Mouse (Mus musculus) forebrain, embryonic 11.5 days (tissue): Measurements from ENCODE around the gene Chrd. TPM values are rescaled to one million over a fixed set of nuclear protein-coding genes. Genes with fewer than 3 reads are reported as not detected.
A peak's percentile ranks its signal among the peaks of the same experiment; 100 is the strongest.

Source experiments
- ATAC-seq: fragments of 200-750 bp; cut with Nextera tagmentation; replicated peaks from 2 replicates; pipeline ENCODE4 v1.8.0; 2017; ENCODE audit warnings: moderate TSS enrichment; ENCODE audit not compliant: low FRiP score
- DNase-seq: peaks from one replicate; pipeline ENCODE4 v3.0.0-alpha.2; 2017; ENCODE audit warnings: low spot score
- H3K27ac ChIP-seq: fragments of 300-500 bp; sonication (generic); 2 replicates; pipeline ENCODE4 v1.5.1; 2014; ENCODE audit warnings: low read depth, low read length
- H3K27me3 ChIP-seq: fragments of 300-500 bp; sonication (generic); 2 replicates; pipeline ENCODE4 v1.6.1; 2014; ENCODE audit warnings: mild to moderate bottlenecking, low read length, mixed read lengths; ENCODE audit not compliant: control insufficient read depth, insufficient read depth
- H3K36me3 ChIP-seq: fragments of 300-500 bp; sonication (generic); 2 replicates; pipeline ENCODE4 v1.6.1; 2014; ENCODE audit warnings: mild to moderate bottlenecking, low read length, moderate library complexity, mixed read lengths; ENCODE audit not compliant: control insufficient read depth, insufficient read depth
- H3K4me1 ChIP-seq: fragments of 300-500 bp; sonication (generic); replicated peaks from 2 replicates; pipeline ENCODE4 v1.6.1; 2014; ENCODE audit warnings: low read length, mixed read lengths; ENCODE audit not compliant: control insufficient read depth, insufficient read depth
- H3K4me2 ChIP-seq: fragments of 300-500 bp; sonication (generic); 2 replicates; pipeline ENCODE4 v1.6.1; 2014; ENCODE audit warnings: low read depth, mild to moderate bottlenecking, low read length, moderate library complexity, mixed read lengths; ENCODE audit not compliant: severe bottlenecking
- H3K4me3 ChIP-seq: fragments of 300-500 bp; sonication (generic); 2 replicates; pipeline ENCODE4 v1.5.1; 2014; ENCODE audit warnings: low read depth, low read length
- H3K9ac ChIP-seq: fragments of 300-500 bp; sonication (generic); 2 replicates; pipeline ENCODE4 v1.6.1; 2014; ENCODE audit warnings: low read length
- H3K9me3 ChIP-seq: fragments of 300-500 bp; sonication (generic); 2 replicates; pipeline ENCODE4 v1.6.1; 2016; ENCODE audit warnings: low read length, mixed read lengths; ENCODE audit not compliant: control insufficient read depth
- WGBS: fragments of 180-500 bp; shearing (Covaris S2); extraction: QIAGEN DNeasy Blood & Tissue Kit; methylation state at CpG from one replicate; pipeline ENCODE4 v1.1.7; 2014; 5-methylcytosine and 5-hydroxymethylcytosine counted together
- polyA plus RNA-seq: library from polyadenylated mRNA; unstranded; fragments of >200 nt; fragmentation: Nextera tagmentation; extraction: Ambion mirVana; gene quantifications from 2 replicates; pipeline ENCODE4 v1.2.1, GENCODE M21; 2014

Gene Chrd
- polyA plus RNA-seq, 1 experiment from 2014 or later: 2.3 TPM

GRCm38 (mm10) chr16:20700036-20700435 lies 32.9 kb upstream of the Chrd start:
- Histone ChIP-seq H3K27ac (no peak overlapping the region), H3K27me3 (no peaks in the 10 kb centered on the region), H3K9ac (no peak overlapping the region), H3K4me3 (no peak overlapping the region), H3K4me2 (no peak overlapping the region), H3K9me3 (no peaks in the 10 kb centered on the region), H3K36me3 (no peaks in the 10 kb centered on the region; the same call in 1 of the 2 replicates), H3K4me1 (peaks cover 26% of the 10 kb centered on the region)
- ATAC-seq (no peak), DNase-seq (no peak)
- 31% methylated on average over 5 of the region's 5 CpGs for WGBS

- peaks cover 20% of the 10 kb centered on the region for H3K4me1 ChIP-seq
- H3K4me2 ChIP-seq: no peak overlapping the region
- 0 out of 2 replicates have a peak, but pooled peaks have one; percentile 34 for ATAC-seq
These were observed 31.6 kb upstream of the Chrd start for GRCm38 (mm10) chr16:20701316-20701715.

DNA sequence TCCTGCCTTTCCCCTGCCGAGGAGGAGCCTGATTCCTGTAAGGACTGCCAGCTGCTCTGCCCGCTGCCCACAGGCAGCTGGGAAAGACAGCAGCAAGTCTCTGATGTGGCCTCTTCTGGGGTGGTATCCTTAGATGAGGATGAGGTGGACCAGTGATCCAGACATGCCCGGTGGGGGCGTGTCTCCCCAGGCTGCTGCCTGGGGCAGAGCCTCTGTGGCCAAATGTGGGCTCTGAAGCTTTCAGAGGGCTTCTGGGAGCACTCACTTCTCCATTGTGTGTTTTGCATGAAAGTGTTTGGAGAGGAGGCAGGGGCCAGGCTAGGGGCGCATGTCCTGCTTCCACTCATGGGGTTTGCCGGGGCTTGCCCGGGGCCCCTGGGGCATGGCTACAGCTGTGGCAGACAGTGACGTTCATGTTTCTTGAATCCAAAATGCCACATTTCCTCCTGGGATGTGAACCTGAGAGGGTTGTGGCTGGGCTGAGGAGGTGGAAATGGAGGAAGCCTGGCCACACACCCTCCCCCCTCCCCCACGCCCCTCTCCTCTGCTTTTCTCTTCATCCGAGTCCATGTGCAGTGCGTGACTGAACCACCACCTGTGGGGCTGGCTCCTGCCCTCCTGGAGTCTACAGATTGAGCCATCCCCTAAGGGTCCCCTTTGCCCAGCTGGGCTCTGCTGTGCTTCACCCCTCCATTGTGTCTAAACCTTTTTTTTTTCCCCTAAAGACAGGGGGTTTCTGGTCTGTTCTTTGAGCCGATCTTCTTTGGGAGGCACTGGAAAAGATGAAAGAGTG lies 31.0 kb upstream of the Chrd start:
- no peaks in the 10 kb centered on the region; the same call in 1 of the 2 replicates for H3K36me3 ChIP-seq
- H3K4me1 ChIP-seq: peaks cover 17% of the 10 kb centered on the region
- H3K4me3 ChIP-seq: 0 out of 2 replicates have a peak overlapping the region, but pooled peaks have one; percentile 3
- peak overlapping the region; percentile 11; the same call in 1 of the 2 replicates for H3K4me2 ChIP-seq
- peak; percentile 42 for ATAC-seq
- 13% methylated on average over 12 of the region's 12 CpGs for WGBS
- peak overlapping the region; percentile 62 for H3K27ac ChIP-seq
- H3K27me3 ChIP-seq: no peaks in the 10 kb centered on the region
- DNase-seq: peak; percentile 67
- no peaks in the 10 kb centered on the region for H3K9me3 ChIP-seq
- peak overlapping the region; percentile 42 for H3K9ac ChIP-seq

More at GRCm38 (mm10) chr16:20701316-20701715, 31.6 kb upstream of the Chrd start:
- Histone ChIP-seq H3K36me3 (no peaks in the 10 kb centered on the region; the same call in 1 of the 2 replicates), H3K27me3 (no peaks in the 10 kb centered on the region), H3K9me3 (no peaks in the 10 kb centered on the region), H3K4me3 (0 out of 2 replicates have a peak overlapping the region, but pooled peaks have one; percentile 3), H3K27ac (peak overlapping the region; percentile 62), H3K9ac (peak overlapping the region; percentile 42)
- DNase-seq: no peak
- 46% methylated on average over 7 of the region's 7 CpGs for WGBS

DNA sequence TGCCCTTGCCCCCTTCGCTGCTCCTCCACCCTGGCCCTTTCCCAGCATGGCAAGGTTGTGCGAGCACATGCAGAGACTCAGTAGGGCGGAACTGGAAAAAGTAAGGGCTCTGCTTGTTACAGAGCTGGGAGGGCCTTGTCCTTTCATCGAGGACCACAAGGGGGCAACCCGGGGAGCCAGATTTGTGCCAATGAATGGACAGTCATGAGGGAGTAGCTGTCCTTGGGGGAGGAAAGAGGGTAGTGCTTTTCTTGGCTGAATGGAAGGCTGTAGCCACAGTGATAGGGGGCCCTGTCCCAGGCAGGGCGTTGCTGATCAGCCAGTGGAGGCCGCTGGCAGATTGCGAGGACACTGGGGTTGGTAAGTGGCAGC lies 30.4 kb upstream of the Chrd start:
- WGBS: 6% methylated on average over 8 of the region's 8 CpGs
- H3K4me1 ChIP-seq: peaks cover 17% of the 10 kb centered on the region

GRCm38 (mm10) chr16:20703071-20703470 lies 29.9 kb upstream of the Chrd start:
- H3K9me3 ChIP-seq: no peaks in the 10 kb centered on the region
- H3K4me1 ChIP-seq: peaks cover 17% of the 10 kb centered on the region
- no peak overlapping the region for H3K4me2 ChIP-seq
- H3K36me3 ChIP-seq: no peaks in the 10 kb centered on the region; the same call in 1 of the 2 replicates
- WGBS: 94% methylated on average over 10 of the region's 10 CpGs
- no peak overlapping the region for H3K4me3 ChIP-seq
- DNase-seq: no peak
- no peak overlapping the region for H3K27ac ChIP-seq
- no peaks in the 10 kb centered on the region for H3K27me3 ChIP-seq
- no peak overlapping the region for H3K9ac ChIP-seq
- ATAC-seq: no peak

More for the DNA sequence above, 30.4 kb upstream of the Chrd start:
- peak; percentile 85 for DNase-seq
- no peaks in the 10 kb centered on the region for H3K27me3 ChIP-seq
- ATAC-seq: peak; percentile 63
- 0 out of 2 replicates have a peak overlapping the region, but pooled peaks have one; percentile 11 for H3K4me2 ChIP-seq
- H3K27ac ChIP-seq: peak overlapping the region; percentile 62
- peak overlapping the region; percentile 42 for H3K9ac ChIP-seq
- no peak overlapping the region for H3K4me3 ChIP-seq
- no peaks in the 10 kb centered on the region; the same call in 1 of the 2 replicates for H3K36me3 ChIP-seq
- H3K9me3 ChIP-seq: no peaks in the 10 kb centered on the region

- 90% methylated on average over 6 of the region's 6 CpGs for WGBS
These were observed 29.1 kb upstream of the Chrd start for GRCm38 (mm10) chr16:20703699-20704400.

GRCm38 (mm10) chr16:20705786-20706185 lies 27.1 kb upstream of the Chrd start:
- no peak for DNase-seq
- Histone ChIP-seq H3K27me3 (no peaks in the 10 kb centered on the region), H3K27ac (no peak overlapping the region), H3K4me3 (no peak overlapping the region), H3K4me1 (peaks cover 17% of the 10 kb centered on the region), H3K9ac (no peak overlapping the region), H3K4me2 (no peak overlapping the region), H3K9me3 (no peaks in the 10 kb centered on the region), H3K36me3 (no peaks in the 10 kb centered on the region; the same call in 1 of the 2 replicates)
- 90% methylated on average over 3 of the region's 3 CpGs for WGBS
- ATAC-seq: no peak

More at GRCm38 (mm10) chr16:20703699-20704400, 29.1 kb upstream of the Chrd start:
- Histone ChIP-seq H3K4me3 (no peak overlapping the region), H3K27ac (no peak overlapping the region), H3K4me1 (peaks cover 17% of the 10 kb centered on the region), H3K9ac (no peak overlapping the region), H3K36me3 (no peaks in the 10 kb centered on the region; the same call in 1 of the 2 replicates), H3K9me3 (no peaks in the 10 kb centered on the region), H3K27me3 (no peaks in the 10 kb centered on the region), H3K4me2 (no peak overlapping the region)
- DNase-seq (no peak), ATAC-seq (no peak)

GRCm38 (mm10) chr16:20706407-20707055 lies 26.4 kb upstream of the Chrd start:
- 93% methylated on average over 2 of the region's 2 CpGs for WGBS

More at GRCm38 (mm10) chr16:20706407-20707055, 26.4 kb upstream of the Chrd start:
- Histone ChIP-seq H3K27me3 (no peaks in the 10 kb centered on the region), H3K4me2 (no peak overlapping the region), H3K4me3 (no peak overlapping the region), H3K9ac (no peak overlapping the region), H3K36me3 (no peaks in the 10 kb centered on the region; the same call in 1 of the 2 replicates), H3K27ac (no peak overlapping the region), H3K9me3 (no peaks in the 10 kb centered on the region), H3K4me1 (peaks cover 14% of the 10 kb centered on the region)
- no peak for DNase-seq
- ATAC-seq: no peak
